8 mouse cellular contexts compared by ENCODE assay signal in genomic region chr16:31199926-31200789, GRCm38 (mm10). TPM values are rescaled to one million over a fixed set of nuclear protein-coding genes. Genes with fewer than 3 reads are reported as not detected.
DNase-seq lines count a peak whose midpoint lies in the region; ATAC-seq lines count a peak whose summit lies in the region.

No protein-coding gene starts in this region.

- peak; percentile 42 for DNase-seq in T-cell, adult 2 months (ENCODE audit: low spot score)
- peak; percentile 39 to 41 for DNase-seq in gastrocnemius, adult 8-10 months (ENCODE audit: low spot score in 2 of 2)
- peak; percentile 68 for DNase-seq in induced T-regulatory cell, adult 2 months (ENCODE audit: low read depth)
- DNase-seq in left cerebral cortex, postnatal 10 days (ENCODE audit: extremely low spot score in 1 of 2, low spot score in 2 of 2) = peak; percentile 42 to 81
- peak; percentile 59 for DNase-seq in right cerebral cortex, postnatal 14 days
- DNase-seq in urinary bladder, postnatal 25 days (ENCODE audit: low spot score) = peak; percentile 43

- intact Hi-C loops in left cerebral cortex, postnatal 10 days (cut with DNase I) = loop anchor here (5.0 kb wide), 1 partner anchor 72 kb away; no protein-coding TSS in a partner anchor

- ATAC-seq in common myeloid progenitor, adult 5-6 weeks (replicated peaks; ENCODE audit: low read depth, poor library complexity, severe bottlenecking) = peak; percentile 26
- ATAC-seq in megakaryocyte progenitor cell, adult 5-6 weeks (replicated peaks; ENCODE audit: poor library complexity) = peak; percentile 41

RNA-seq across cellular contexts. Expression of gene Acap2, which starts 0.9 kb away (rescaled TPM):
- total RNA-seq in common myeloid progenitor, adult 5-6 weeks (2017) = 27.6 and 36.3 TPM in 2 replicates
- total RNA-seq in gastrocnemius, adult 8-10 months (2022) = 1 to 10 TPM; 4.7 to 8.3 (median 6.8) TPM
- 10 to 100 TPM; 74.9 to 80.1 TPM for total RNA-seq in left cerebral cortex, postnatal 10 days (2021)
- total RNA-seq in megakaryocyte progenitor cell, adult 5-6 weeks (2015) = 30.1 and 30.7 TPM in 2 replicates
- 39.4 and 46.9 TPM in 2 replicates for total RNA-seq in megakaryocyte progenitor cell, adult 5-6 weeks (2017)

Comparison
In these comparisons a context has a peak if more than half of its experiments do, and no peak if none do; other contexts are left out.
1. Peak in every context shown above with its lines: DNase-seq and ATAC-seq.